Mouse (Mus musculus): Measurements from ENCODE around the gene Tssk3.
"Not testable (repeated sequence)": the region's sequence is repeated elsewhere in the genome, so short reads cannot be mapped to it uniquely, and the experiment has no call there.

Gene Tssk3

DNA sequence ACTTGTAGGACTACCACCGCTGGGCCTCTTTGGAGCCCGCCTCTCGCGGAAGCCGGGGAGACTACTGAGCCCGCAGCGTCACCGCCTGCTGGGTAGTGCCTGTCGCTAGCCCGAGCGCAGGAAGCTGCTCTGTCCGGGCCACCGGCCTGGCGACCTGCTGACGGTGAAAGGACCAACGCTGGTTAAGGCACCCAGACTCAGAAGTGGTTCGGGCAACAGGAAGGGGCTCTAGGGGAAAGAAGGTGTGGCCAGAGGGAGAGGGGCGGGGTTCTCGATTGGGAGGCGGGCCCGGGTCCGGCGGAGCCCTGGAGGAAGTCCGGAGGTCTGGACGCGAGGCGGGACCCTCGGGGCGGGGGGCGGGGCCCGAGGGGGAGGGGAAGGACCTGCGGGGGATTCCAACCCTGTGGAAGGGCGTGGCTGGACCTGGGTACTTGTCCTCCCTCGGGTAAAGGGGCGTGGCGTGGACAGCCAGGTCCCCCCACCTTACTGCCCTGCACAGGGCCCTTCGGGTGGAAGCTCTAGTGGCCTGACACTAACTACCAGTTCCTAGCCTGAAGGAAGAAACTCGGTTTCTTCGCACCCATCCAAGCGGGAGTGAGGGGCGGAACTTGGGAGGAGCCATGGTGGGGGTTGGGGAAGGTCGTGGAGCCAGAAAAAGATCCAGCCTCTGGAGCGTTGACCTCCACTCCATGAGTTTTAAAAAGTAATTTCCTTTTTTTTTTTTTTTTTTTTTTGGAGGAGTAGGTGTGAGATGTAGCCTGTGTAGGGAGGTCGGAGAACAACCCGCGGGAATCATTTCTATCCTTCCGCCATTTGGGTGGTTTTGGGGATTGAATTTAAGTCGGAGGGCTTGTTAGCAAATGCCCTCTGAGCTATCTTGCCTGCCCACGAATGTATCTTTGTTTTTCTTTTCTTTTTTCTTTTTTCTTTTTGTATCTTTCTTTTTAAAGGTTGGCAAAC lies 10.1 kb upstream of the Tssk3 start:
- peak; percentile 79 for DNase-seq (ENCODE audit: low read depth, low spot score)

DNA sequence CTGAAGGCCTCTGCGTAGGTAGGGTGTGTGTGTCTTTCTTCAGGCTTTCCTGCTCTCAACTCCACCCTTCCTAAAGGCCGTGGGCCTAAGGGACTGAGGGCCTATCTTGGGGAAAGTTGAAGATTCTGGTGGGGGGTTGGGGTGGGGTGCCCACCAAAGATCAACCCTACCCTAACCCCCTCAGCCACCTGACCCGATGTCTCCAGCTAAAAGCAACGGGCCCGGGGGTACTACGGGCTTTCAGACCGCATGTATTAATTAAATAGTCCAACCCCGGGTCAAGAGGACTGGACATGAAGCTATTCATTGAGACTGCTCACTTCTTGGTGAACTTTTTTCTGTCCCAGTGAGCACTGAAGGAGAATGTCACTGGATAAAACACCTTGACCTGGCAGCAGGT lies 9.2 kb upstream of the Tssk3 start:
- DNase-seq (ENCODE audit: low read depth, low spot score): no peak

DNA sequence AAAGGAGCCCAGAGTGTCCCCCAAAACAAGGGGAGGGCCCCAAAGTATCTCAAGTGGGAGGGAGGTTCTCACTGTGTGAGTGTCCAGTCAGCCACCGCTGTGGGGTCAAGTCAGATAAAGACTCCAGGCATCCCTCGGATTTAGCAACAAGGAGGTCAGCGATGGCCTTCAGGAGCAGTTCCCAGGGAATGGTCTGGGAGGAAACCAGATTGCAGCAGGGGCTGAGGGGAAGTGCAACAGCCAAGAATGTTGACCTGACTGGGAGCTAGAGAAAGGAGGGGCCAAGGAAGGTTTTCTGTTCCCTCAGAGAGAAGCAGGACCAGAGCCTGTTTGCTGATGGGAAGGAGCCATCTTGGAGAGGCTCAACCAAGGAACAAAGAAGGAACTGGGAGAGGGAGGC lies 8.1 kb upstream of the Tssk3 start:
- DNase-seq (ENCODE audit: low read depth, low spot score): no peak

GRCm38 (mm10) chr4:129496631-129497030 lies 5.8 kb upstream of the Tssk3 start:
- DNase-seq (ENCODE audit: low read depth, low spot score): peak; percentile 57

- DNase-seq (ENCODE audit: low read depth, low spot score): peak; percentile 52
Measured at GRCm38 (mm10) chr4:129495672-129496562, 5.1 kb upstream of the Tssk3 start.

- DNase-seq (ENCODE audit: low read depth, low spot score): peak; percentile 23
Measured at GRCm38 (mm10) chr4:129494681-129495080, 3.9 kb upstream of the Tssk3 start.

DNA sequence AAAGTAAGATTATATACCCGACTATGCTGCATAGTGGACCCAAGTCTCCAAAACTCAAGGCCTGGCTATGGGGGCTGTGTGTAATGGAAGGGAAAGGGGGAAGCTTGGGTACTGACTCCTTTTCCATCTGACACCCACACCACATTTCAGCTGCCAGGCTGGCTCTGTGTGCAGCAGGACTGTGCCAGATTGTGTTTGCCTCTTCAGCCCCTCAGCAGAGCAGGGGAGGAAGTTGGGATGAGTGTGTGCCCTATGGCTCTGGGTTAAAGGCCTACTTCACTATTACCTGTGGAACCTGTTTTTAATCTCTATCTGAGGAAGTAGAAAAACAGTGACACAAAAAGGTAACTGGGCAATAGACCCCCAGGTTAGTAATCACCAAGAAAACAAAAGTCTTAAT lies 9.7 kb downstream of the Tssk3 start:
- no peak for DNase-seq (ENCODE audit: low read depth, low spot score)

GRCm38 (mm10) chr4:129479863-129480262 lies 11.0 kb downstream of the Tssk3 start:
- DNase-seq (ENCODE audit: low read depth, low spot score): no peak

DNA sequence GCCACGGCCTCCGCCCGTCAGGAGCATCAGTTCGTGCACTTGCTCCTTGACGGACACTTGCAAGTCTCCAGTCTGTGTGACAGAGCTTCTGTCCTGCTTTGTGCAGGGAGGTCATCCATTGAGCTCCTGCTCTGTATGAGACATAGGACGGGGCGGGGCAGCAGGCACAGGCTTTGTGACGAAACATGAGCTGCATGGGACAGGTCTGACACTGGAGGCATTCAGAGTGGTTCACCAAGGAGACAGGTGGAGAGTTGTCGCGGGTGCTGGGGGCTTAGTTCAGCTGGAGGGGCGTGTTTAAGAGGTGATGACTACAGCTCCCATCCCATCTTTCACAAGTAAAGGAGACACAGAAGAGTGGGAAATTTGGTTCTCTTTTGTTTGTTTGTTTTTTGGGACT lies 14.8 kb downstream of the Tssk3 start:
- DNase-seq (ENCODE audit: low read depth, low spot score): no peak

GRCm38 (mm10) chr4:129464286-129464815 lies 26.5 kb downstream of the Tssk3 start:
- no peak for DNase-seq (ENCODE audit: low read depth, low spot score)

DNA sequence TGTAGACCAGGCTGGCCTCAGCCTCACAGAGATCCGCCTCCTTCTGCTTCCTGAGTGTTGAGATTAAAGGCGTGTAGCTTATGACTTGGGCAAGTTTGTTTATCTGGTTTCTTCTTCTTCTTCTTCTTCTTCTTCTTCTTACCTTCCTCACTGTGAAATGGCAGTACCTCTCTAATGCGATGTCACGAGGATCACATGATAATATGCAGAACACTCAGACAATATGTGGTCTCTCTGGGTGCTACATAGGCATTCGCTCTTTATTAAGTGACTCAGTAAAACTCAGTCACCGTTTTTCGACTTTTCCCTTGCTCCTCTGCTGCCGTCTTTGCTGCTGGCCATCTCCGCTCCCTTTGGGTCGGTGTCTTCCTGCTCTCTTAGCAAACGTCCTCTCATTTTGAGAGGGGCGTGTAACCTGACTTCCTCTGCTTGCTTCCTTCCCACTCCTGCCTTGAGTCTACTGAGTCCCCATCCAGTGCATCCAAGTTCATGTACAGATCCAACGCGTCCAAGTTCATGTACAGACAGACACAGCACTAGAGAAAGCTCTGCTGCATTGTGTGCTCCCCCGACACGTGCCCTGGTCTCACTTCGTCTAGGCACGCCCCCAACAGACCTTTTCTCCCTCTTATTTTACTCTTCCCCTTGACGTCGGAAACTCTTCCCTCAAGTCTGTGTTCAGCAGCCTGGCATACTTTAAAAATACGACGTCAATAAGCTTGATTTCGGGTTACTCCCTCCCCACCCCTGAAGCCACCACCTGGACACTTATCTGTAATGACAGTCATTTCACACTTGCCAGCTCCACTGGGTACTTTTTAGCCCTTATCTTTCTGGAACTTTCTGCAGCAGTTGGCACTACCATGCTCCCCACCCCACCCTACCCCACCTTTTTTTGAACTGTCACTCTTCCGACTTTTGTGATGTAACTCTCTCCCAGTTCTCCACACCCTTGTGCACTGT lies 27.4 kb downstream of the Tssk3 start:
- no peak for DNase-seq (ENCODE audit: low read depth, low spot score)

DNA sequence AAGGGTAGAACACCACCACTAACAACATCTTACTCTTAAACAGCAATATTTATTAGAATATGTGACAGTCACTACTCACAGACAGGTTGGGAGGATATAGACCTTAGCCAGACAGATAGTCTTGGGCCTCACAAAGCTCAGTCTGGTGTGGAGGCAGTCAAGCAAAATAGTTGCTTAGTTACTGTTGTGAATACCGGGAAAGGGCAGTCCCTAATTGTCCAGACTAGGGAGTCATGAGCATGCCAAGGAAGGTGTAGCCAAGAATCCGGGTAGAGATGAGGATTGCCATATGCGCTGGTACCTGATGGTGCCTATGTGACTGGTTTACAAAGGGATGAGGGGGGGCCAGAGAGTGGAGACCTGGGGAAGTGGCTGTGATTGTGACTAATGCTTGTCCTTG lies 28.7 kb downstream of the Tssk3 start:
- DNase-seq (ENCODE audit: low read depth, low spot score): no peak

GRCm38 (mm10) chr4:129461183-129461960 lies 29.4 kb downstream of the Tssk3 start, which contains the start of gene Bsdc1:
Bsdc1 (plus strand) TSS chr4:129461581.
- DNase-seq (ENCODE audit: low read depth, low spot score): peak; percentile 100

DNA sequence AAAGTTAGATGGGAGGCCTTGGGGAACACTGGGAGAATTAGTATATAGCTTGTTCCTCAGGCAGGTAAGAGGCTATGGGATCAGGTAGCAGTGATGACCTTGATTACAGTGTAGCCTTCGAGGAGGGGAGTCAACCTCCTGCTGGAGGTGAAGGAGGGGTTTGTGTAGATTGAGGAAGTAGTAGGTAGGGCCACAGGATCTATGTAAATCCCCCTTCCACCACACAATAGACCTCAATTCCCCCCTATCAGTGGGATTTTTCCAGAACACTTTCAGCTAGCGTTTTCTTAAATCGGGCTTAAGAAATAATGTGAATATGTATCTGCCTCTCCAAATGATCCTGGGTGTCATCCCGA lies 30.0 kb downstream of the Tssk3 start:
- no peak for DNase-seq (ENCODE audit: low read depth, low spot score)

- no peak for DNase-seq (ENCODE audit: low read depth, low spot score)
Measured at GRCm38 (mm10) chr4:129459726-129460125, 31.1 kb downstream of the Tssk3 start.

GRCm38 (mm10) chr4:129457311-129457710 lies 33.5 kb downstream of the Tssk3 start:
- DNase-seq (ENCODE audit: low read depth, low spot score): not testable (repeated sequence)

GRCm38 (mm10) chr4:129456126-129456525 lies 34.7 kb downstream of the Tssk3 start:
- no peak for DNase-seq (ENCODE audit: low read depth, low spot score)

DNA sequence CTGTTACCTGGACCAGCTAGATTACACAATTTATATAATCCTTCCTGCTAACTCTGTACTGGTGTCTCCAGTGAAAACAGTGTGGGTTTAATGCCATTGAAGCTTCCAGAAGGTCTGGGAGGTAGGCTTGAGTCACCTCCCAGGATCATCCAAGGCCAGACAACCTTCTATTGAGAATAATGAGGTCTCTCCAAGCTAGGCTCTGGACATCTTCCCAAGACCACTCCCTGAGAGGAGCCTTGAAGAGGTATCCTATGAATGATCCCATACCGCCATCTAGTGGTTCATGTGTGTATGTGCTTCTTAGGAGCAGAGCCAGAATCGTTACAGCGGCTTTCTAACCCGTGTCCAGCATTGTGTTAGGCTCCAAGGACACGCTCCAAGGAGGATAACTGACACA lies 35.6 kb downstream of the Tssk3 start:
- peak; percentile 87 for DNase-seq (ENCODE audit: low read depth, low spot score)

DNA sequence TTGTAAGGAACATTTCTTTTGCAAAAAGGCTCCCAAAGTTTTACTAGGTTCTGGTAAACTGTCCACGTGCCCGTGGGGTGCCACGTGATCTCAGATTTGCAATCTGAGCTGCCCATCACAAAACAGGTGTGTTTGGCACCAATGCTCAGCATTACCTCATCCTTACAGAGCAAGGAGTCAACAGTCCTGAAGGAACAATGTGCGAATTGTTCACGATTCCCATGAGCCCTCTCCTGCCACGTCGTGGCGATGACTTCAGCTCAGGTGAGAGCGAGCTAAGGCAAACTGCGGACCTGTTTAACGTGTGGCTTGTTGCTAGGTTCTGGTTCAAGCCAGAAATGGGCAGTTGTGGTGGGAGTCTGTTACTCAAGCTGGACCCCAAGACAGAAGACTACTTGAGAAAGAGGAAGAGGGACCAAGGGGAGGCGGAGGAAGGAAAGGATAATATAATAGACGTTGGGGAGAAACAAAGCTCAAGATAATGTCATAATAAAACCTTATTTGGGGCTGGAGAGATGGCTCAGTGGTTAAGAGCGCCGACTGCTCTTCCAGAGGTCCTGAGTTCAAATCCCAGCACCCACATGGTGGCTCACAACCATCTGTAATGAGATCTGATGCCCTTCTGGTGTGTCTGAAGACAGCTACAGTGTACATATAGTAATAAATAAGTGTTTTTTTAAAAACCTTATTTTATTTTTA lies 39.2 kb downstream of the Tssk3 start:
- DNase-seq (ENCODE audit: low read depth, low spot score): no peak

DNA sequence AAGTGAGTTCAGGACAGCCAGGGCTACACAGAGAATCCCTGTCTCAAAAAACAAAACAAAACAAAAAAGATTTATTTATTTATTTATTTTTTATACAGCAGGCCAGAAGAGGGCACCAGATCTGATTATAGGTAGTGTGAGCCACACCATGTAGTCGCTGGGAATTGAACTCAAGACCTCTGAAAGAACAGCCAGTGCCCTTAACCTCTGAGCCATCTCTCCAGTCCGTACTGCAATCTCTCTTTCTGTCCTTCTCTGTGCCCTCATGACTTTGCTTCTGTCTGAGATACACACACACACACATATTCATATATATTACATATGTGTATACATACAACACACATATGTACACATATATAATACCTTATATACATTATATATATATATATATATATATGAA lies 40.0 kb downstream of the Tssk3 start:
- DNase-seq (ENCODE audit: low read depth, low spot score): peak; percentile 48

Data from CD4-positive, CD25-positive, alpha-beta regulatory T cell, adult 2 months (primary cell).